Mouse (Mus musculus) frontal cortex, postnatal 10 days (tissue): ENCODE results near the gene Glrx2.

Experiments used
- DNase-seq, 2 experiments: peaks; one replicate each; pipeline ENCODE4 v3.0.0; 2022; ENCODE audit warnings: low spot score in 2 of 2, mixed read lengths in 1 of 2

Glrx2 gene

DNA sequence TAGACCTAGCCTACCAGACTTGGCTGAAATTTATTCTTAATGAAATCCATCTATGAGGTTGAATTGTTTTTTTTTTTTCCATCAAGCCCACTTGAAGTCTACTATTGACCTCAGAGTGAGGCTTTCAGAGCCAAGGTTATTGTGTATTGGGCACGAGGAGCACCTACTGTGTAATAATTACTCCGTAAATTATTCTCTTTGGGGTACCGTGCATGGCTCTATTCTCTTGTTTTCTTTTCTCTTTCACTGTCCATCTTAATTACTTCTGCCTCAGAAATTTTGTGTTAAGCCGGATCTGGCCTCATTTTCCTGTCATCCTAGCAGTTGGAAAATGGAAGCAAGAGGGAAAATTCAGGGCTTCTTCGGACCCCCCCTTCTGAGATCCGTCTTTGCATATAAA, 26.0 kb downstream of the Glrx2 start:
- DNase-seq = no peak

DNA sequence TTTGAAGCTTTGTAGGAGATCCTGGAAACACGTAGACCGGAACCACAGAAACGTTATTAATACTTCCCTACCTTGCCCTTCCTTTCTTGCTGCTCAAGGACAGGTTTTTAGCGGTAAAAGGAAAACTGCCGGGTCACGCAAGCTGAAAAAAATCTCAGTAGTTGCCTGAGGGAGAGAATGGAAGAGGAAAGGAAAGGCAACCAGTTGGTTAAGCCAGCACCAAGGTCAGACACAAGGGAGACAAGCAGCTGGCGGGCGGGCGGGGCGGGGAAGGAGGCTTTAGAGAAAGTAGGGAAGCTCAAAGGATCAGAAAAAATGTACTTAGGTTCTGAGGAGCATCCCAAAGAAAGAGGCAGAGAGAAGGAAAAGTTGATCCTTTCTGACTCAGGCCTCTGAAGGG, 29.7 kb downstream of the Glrx2 start:
- no peak for DNase-seq

DNA sequence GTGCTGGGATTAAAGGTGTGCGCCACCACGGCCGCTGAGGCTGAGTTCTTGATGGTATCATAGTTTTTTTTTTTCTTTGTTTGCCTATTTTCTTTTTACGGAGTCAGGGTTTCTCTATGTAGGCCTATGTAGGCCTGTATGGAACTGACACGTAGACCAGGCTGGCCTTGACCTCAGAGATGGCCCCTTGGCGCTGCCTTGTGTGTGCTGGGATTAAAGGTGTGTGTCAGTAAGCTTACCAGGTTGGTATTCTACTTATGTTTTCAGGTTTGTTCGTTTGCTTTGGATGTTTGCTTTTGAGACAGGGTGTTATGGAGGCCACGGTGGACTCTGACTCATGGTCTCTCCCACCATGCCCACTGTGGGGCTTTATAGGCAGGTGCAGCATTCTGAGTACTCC, 46.0 kb downstream of the Glrx2 start:
- no peak for DNase-seq

DNA sequence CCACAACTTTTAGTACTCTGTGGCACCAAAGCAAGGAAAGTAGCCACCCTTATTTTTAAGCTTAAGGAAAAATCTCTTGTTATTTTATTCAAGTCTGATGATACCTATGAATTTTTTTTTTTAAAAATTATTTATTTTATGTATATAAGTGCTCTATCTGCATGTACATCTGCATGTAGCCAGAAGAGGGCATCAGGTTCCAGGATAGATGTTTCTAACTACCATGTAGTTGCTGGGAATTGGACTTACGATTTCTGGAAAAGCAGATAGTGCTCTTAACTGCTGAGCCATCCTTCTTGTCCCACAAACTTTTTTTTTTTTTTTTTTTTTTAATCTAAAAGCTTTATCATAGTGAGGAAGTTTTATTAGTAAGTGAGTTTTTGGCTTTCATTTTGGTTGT, 48.3 kb downstream of the Glrx2 start:
- no peak for DNase-seq

DNA sequence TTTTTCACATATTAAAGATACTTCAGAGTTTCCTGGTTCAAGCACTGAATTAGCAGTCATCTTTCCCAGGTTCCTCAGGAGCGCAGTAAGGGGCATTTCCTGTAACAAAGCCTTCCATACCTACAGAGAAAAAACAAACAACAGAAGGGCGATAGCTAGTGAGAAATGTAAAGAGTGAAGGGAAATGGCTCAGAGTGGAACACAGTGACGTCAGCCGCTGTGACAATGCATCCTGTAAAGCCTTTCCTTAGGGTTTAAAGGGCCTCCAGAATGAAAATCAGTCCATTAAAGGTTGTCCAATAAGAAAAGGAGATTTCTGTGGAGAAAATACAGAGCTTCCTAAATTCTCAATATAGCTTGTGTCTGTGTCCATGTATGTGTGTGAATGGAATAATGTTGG, 49.7 kb downstream of the Glrx2 start:
- DNase-seq = no peak

DNA sequence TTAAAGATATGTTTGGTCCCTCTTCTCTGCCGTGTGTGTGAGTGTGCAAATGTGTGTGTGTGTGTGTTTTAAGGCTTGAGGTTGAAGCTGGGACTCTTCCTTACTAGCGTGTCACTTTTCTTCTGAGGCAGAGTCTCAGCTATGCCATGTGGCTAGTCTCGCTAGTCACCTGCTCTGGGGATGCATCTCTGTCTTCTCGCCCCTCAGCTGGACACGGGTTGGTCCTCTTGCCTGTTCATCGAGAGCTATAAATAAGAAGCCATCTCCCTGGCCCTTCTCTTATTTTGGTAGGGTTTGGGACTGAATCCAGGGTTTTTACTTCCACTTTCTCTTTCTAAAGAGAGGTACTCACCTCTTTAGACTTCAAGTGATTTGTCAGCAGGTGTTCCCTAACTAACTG, 50.1 kb downstream of the Glrx2 start:
- DNase-seq = no peak

DNA sequence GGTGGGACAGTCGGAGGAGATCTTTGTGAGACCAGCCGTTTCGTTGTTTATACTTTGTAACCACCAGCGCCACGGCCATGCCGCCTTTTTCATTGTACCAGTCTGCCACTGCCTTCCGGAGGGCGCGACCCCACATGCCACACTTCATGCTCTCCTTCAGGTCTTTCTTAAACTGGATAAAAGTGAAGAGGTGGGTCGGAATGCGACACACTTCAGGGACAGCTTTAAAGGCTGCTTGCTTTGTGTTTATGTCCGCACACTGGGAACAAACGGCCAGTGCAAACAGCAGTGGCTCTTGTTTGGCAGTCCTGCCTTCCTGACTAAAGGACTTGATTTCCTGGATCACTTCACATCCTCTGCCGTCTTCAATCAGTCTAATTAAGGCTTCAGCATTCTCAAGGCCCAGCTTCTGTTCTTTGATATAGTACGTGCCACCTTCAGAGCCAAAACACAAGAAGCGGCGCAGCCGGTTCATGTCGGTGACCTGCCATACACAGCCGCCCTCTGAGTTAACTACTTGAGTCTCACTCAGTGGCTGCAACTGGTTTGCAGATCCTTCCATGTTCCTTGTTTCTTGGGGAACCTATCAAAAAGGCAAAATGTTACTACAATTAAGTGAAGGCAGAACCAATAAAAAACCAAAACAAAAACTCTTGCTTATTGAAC, 54.4 kb downstream of the Glrx2 start:
- DNase-seq = no peak

DNA sequence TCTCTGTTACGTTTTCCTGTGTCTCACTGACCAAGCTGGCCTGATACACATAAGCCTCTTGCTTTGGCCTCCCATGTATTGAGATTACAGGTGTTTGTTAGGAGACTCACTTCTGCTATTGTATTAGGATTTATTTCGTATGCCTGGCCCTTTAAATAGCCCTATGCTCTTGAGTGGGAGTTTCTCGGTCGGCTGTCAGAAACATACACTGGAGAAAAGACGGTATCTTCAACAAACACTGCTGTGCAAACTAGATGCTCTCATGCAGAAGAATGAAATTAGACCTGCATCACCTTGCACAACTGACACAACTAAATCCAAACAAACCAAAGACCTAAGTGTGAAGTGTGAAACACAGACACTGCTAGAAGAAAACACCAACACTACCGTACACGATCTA, 56.9 kb downstream of the Glrx2 start:
- no peak for DNase-seq

DNA sequence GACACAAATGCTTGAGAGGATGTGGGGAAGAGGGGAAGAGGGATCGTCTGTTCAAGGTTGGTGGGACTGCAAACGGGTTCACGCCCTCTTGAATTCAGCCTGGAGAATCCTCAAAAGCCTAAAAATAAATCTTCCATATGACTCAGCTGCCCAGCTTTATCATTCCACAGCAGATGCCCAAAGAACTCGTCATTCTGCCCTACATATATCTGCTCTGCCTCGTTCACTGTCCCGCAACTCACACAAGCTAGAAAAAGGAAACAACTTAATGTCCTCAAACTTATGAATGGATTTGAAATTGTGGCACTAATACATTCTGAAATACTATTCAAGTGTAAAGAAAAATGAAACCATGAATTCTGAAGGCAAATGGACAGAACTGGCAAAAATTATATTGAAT, 57.8 kb downstream of the Glrx2 start:
- no peak for DNase-seq

DNA sequence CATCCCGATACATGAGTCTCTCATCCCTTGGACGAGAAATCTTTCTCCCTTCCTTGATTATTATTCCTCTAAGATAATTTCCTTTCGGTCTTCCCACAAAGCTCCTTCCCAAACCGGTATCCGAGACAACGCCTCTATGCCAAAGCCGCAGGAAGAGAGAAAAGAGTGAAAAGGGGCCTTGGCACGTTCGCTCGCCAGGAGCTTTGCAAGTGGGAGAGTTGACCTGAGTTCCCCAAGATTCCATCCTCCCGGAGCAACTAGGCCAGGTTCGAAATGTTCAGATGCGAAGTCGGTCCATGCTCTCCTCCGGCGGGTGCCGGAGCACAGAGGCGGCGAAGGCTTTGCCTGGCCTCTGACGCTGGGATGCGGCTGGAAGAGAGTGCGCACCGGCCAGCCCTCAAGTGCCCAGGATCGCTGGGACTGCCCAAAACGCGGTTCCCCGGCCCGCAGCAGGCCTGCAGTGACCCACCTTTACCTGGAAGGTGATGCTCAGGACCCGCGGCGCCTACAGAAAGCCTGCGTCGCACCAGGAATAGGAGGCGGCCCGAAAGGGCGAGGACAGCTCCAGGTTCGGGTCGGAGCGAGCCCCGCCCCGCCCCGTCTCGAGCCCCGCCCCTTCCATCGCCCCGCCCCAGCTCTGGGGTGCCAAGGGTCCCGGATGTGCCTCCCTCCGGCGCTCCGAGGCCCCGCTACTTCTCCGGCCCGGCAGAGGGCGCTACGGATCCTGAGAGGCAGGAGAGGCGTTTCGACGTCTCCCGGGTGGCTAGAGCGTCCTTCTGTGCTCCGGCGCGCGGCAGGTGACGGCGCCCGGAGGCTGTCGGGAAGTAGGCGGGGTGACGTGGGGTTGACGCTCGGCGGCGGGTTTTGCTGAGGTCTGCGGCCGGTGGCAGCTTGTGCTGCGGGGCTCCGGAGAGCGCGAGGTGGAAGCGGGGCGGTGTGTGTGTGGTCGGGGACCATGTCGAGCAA, 60.6 kb downstream of the Glrx2 start, which contains the start of the genes Trove2 and Uchl5:
TSS of gene Trove2 (minus strand) at position 623 of the 966 bp plus-strand sequence.
TSS of gene Uchl5 (plus strand) at position 827 of the 966 bp plus-strand sequence.
- peak; percentile 93 to 98 for DNase-seq

DNA sequence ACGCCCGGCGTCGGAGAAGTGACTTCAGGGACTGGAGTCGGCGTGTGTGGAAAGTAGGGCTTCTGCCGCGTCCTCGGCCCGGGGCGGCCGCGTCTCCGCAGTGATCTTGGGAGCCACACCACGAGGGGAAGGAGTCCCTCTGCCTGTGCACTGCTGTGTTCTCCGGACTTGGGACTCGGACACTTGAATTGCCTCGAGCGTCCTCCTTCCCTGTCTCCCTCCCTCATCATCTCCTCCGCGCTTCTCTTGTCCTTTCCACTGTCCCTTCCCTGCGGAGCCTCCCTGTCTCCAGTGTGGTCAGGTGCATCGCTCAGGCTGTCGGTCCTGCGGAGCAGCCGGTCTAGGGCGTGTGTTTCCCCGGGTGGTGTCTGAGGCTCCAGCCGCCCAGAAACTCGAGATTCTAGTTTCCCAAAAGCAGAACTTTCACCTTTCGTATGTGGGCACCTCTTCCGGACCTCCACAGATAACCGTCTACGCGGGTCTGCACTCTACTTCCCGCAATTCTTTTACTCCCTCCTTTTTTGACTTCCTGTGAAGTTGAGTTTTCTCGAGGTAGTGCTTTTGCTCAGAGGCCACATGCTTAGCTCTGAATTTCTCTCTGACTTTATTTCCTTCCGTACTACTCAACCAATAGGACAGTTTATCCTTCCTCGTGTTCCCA, 61.5 kb downstream of the Glrx2 start:
- no peak for DNase-seq

DNA sequence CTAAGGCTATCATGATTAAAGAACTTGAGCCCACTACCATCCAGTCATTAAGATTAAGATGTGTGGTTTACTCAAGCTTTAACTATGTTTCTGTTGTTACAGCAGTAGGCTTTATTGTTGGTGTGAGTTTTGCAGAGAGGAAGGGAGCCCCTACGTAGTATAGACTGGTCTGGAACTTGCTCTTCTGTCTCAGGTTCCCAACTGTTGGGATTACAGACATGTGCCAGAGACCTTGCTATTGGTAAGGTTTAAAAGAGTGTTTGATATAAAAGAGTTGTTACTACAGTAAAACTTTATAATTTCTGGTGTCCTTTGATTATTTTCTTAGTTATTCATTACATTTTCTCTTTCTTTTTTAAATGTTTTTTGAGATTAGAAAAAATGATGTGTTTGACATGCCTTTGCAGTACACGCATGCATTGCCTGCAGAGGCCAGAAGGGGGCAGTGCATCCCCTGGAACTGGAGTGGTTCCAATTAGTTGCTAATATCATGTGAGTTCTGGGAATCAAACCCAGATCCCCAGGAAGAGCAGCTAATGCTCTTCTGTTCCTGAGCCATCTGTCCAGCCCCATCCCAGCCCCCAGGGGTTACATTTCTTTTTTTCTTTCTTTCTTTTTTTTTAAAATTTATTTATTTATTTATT, 72.6 kb downstream of the Glrx2 start:
- DNase-seq = no peak
